Mouse (Mus musculus): ENCODE results near the gene Rusc1. TPM values are rescaled to one million over a fixed set of nuclear protein-coding genes. Genes with fewer than 3 reads are reported as not detected.
"Not testable (repeated sequence)": the region's sequence is repeated elsewhere in the genome, so short reads cannot be mapped to it uniquely, and the experiment has no call there.

The Rusc1 gene
- polyA plus RNA-seq, 1 experiment from 2014 or later: 8.1 TPM

GRCm38 (mm10) chr3:89087338-89088110, 5.6 kb downstream of the Rusc1 start:
- H3K4me3 ChIP-seq (ENCODE audit: inconsistent target): no peak overlapping the region
- H3K36me3 ChIP-seq (ENCODE audit: inconsistent target): no peaks in the 10 kb centered on the region
- 16% methylated on average over 21 of the region's 21 CpGs for WGBS (ENCODE audit: missing documents)
- H3K27ac ChIP-seq: no peak overlapping the region
- H3K79me2 ChIP-seq (ENCODE audit: inconsistent target): no peaks in the 10 kb centered on the region

GRCm38 (mm10) chr3:89084654-89085190, 8.4 kb downstream of the Rusc1 start:
- no peak overlapping the region for H3K4me3 ChIP-seq (ENCODE audit: inconsistent target)
- no peak overlapping the region for H3K27ac ChIP-seq
- no peaks in the 10 kb centered on the region for H3K79me2 ChIP-seq (ENCODE audit: inconsistent target)
- H3K36me3 ChIP-seq (ENCODE audit: inconsistent target): peaks cover 3% of the 10 kb centered on the region
- WGBS (ENCODE audit: missing documents): 91% methylated on average over 12 of the region's 12 CpGs

DNA sequence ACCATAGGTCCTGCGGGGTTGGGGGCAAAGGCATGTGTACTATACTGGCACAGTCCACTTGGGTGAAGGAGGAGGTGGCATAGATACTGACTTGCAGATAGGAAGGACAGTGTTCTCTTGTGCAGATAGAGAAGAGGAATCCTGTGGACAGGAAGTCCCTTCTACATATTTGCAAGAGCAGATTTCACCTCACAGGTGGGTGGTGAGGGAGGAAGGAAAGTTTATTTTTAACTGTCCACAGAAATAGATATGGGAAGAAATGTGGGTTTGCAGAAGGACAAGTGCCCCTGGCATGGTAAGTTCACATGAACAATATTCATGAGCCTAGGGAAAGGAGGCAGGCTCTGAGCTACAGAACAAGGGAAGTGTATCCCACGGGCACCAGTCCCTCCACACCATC, 9.0 kb downstream of the Rusc1 start:
- 79% methylated on average over 2 of the region's 2 CpGs for WGBS (ENCODE audit: missing documents)
- no peak overlapping the region for H3K27ac ChIP-seq
- peaks cover 9% of the 10 kb centered on the region for H3K36me3 ChIP-seq (ENCODE audit: inconsistent target)

GRCm38 (mm10) chr3:89082287-89082686, 10.8 kb downstream of the Rusc1 start:
- peaks cover 24% of the 10 kb centered on the region for H3K36me3 ChIP-seq (ENCODE audit: inconsistent target)
- not testable (repeated sequence) for H3K79me2 ChIP-seq (ENCODE audit: inconsistent target); H3K27ac ChIP-seq; H3K4me3 ChIP-seq (ENCODE audit: inconsistent target)

More for the DNA sequence above, 9.0 kb downstream of the Rusc1 start:
- H3K4me3 ChIP-seq (ENCODE audit: inconsistent target): no peak overlapping the region
- H3K79me2 ChIP-seq (ENCODE audit: inconsistent target): no peaks in the 10 kb centered on the region

DNA sequence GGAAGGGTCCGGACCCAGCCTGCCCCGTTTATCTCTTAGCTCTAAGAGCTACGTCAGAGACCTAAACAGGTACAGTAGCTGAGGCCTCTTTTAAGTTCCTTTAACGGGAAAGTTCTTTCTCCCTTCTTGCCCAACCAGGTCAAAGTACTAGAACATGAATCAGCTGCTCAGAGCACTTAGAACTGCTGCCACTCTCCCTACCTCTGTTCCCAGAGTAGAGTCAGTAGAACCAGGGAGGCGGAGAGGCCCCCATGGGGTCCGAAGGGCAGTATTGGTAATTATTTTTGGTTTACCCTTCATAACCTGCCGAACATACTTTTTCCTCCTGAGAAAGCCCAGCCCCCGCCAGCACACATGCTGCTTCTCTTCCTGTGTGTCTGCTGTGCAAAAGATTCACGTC, 15.7 kb downstream of the Rusc1 start:
- no peak overlapping the region for H3K4me3 ChIP-seq (ENCODE audit: inconsistent target)
- H3K27ac ChIP-seq: no peak overlapping the region
- peaks cover 71% of the 10 kb centered on the region for H3K36me3 ChIP-seq (ENCODE audit: inconsistent target)
- WGBS (ENCODE audit: missing documents): 91% methylated on average over 9 of the region's 9 CpGs
- H3K79me2 ChIP-seq (ENCODE audit: inconsistent target): no peaks in the 10 kb centered on the region

- no peak overlapping the region for H3K27ac ChIP-seq
- H3K79me2 ChIP-seq (ENCODE audit: inconsistent target): no peaks in the 10 kb centered on the region
- H3K4me3 ChIP-seq (ENCODE audit: inconsistent target): no peak overlapping the region
- H3K36me3 ChIP-seq (ENCODE audit: inconsistent target): peaks cover 95% of the 10 kb centered on the region
These were observed 25.8 kb downstream of the Rusc1 start for GRCm38 (mm10) chr3:89067265-89067664.

DNA sequence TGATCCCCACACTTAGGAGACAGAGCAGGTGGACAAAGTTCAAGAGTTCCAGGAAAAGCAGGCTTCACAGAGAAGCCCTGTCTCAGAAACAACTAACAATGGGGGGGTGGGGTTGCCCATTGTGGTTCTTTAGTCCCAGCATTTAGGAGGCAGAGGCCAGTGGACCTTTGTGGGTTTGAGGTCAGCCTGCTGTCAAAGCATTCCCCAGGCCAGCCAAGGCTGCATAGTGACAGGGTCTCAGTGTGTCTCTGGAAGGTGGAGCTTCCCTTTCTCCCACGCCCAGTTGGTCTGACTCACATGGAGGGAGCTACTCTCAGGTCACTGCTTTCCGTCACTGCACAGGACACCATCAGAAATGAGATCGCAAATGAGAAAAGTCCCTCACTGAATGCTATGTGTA, 31.4 kb downstream of the Rusc1 start:
- no peak overlapping the region for H3K4me3 ChIP-seq (ENCODE audit: inconsistent target)
- peaks cover 89% of the 10 kb centered on the region for H3K36me3 ChIP-seq (ENCODE audit: inconsistent target)
- H3K79me2 ChIP-seq (ENCODE audit: inconsistent target): no peaks in the 10 kb centered on the region
- 97% methylated on average over 3 of the region's 3 CpGs for WGBS (ENCODE audit: missing documents)
- H3K27ac ChIP-seq: no peak overlapping the region

- H3K79me2 ChIP-seq (ENCODE audit: inconsistent target): no peaks in the 10 kb centered on the region
- WGBS (ENCODE audit: missing documents): 87% methylated on average over 3 of the region's 3 CpGs
- H3K27ac ChIP-seq: no peak overlapping the region
- no peak overlapping the region for H3K4me3 ChIP-seq (ENCODE audit: inconsistent target)
- peaks cover 88% of the 10 kb centered on the region for H3K36me3 ChIP-seq (ENCODE audit: inconsistent target)
These were observed 34.3 kb downstream of the Rusc1 start for GRCm38 (mm10) chr3:89058783-89059182.

GRCm38 (mm10) chr3:89058361-89058760, 34.8 kb downstream of the Rusc1 start:
- H3K4me3 ChIP-seq (ENCODE audit: inconsistent target): no peak overlapping the region
- H3K36me3 ChIP-seq (ENCODE audit: inconsistent target): peaks cover 88% of the 10 kb centered on the region
- H3K79me2 ChIP-seq (ENCODE audit: inconsistent target): no peaks in the 10 kb centered on the region
- H3K27ac ChIP-seq: no peak overlapping the region
- 94% methylated on average over 9 of the region's 9 CpGs for WGBS (ENCODE audit: missing documents)

DNA sequence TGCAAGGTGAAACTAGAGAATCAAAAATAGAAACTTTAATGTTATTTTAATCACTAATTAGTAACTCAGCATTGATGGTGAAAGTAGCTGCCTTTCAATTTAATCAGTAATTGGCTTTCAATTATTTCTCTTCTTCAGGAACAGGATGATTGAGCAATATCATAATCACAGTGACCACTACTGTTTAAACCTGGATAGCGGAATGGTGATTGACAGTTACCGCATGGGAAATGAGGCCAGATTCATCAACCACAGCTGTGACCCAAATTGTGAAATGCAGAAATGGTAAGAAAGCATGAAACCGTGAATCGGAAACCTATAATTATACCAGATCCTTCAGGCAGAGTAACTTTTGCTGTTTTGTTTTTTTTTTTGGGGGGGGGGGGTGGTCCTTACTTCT, 49.8 kb downstream of the Rusc1 start:
- H3K36me3 ChIP-seq (ENCODE audit: inconsistent target): peaks cover 82% of the 10 kb centered on the region

More for the DNA sequence above, 49.8 kb downstream of the Rusc1 start:
- Histone ChIP-seq H3K27ac (no peak overlapping the region), H3K4me3 (ENCODE audit: inconsistent target) (no peak overlapping the region), H3K79me2 (ENCODE audit: inconsistent target) (no peaks in the 10 kb centered on the region)
- 63% methylated on average over 4 of the region's 4 CpGs for WGBS (ENCODE audit: missing documents)

Other genes with a start within 250 kb of the Rusc1 start
- 11.2 to 22.5 TPM (median 13.4 TPM) in 3 replicates for gene Msto1, start 179.3 kb downstream of the Rusc1 start, polyA plus RNA-seq (2018)
- gene Ash1l, start 142.7 kb downstream of the Rusc1 start, polyA plus RNA-seq (2018): 11.3 to 14.9 TPM (median 12.2 TPM) in 3 replicates
- gene Dap3, start 142.1 kb downstream of the Rusc1 start, polyA plus RNA-seq (2018): 20.8 to 37.1 TPM (median 35.9 TPM) in 3 replicates
- gene Gm43738, start 7.8 kb upstream of the Rusc1 start, polyA plus RNA-seq (2018): not detected in 3 replicates
- 31.5 to 168 TPM (median 106 TPM) in 3 replicates for gene Fdps, start 8.6 kb upstream of the Rusc1 start, polyA plus RNA-seq (2018)
- not detected in 3 replicates for gene Pklr, start 42.8 kb upstream of the Rusc1 start, polyA plus RNA-seq (2018)
- 0.11 to 0.20 TPM (median 0.15 TPM) in 3 replicates for gene Hcn3, start 66.9 kb upstream of the Rusc1 start, polyA plus RNA-seq (2018)
- gene Clk2, start 71.5 kb upstream of the Rusc1 start, polyA plus RNA-seq (2018): 19.9 to 35.6 TPM (median 25.1 TPM) in 3 replicates
- 79.6 to 84.3 TPM (median 80.5 TPM) in 3 replicates for gene Scamp3, start 84.2 kb upstream of the Rusc1 start, polyA plus RNA-seq (2018)
- 1.1 to 4.4 TPM (median 1.9 TPM) in 3 replicates for gene Fam189b, start 89.8 kb upstream of the Rusc1 start, polyA plus RNA-seq (2018)
- gene Gba, start 109.6 kb upstream of the Rusc1 start, polyA plus RNA-seq (2018): 205 to 294 TPM (median 220 TPM) in 3 replicates
- gene Thbs3, start 121.9 kb upstream of the Rusc1 start, polyA plus RNA-seq (2018): 0.17 to 0.68 TPM (median 0.34 TPM) in 3 replicates
- gene Mtx1, start 133.8 kb upstream of the Rusc1 start, polyA plus RNA-seq (2018): 55.2 to 102 TPM (median 79.3 TPM) in 3 replicates
- gene Muc1, start 135.7 kb upstream of the Rusc1 start, polyA plus RNA-seq (2018): not detected in 3 replicates
- gene Krtcap2, start 152.7 kb upstream of the Rusc1 start, polyA plus RNA-seq (2018): 30.5 to 54.3 TPM (median 43.8 TPM) in 3 replicates
- gene Trim46, start 153.0 kb upstream of the Rusc1 start, polyA plus RNA-seq (2018): 0.22 TPM in 1 of 3 replicates, not detected in the others
- gene Dpm3, start 166.0 kb upstream of the Rusc1 start, polyA plus RNA-seq (2018): 23.7 to 90.4 TPM (median 70.3 TPM) in 3 replicates
- gene Slc50a1, start 177.3 kb upstream of the Rusc1 start, polyA plus RNA-seq (2018): 18.0 to 31.9 TPM (median 31.9 TPM) in 3 replicates
- 0.20 to 0.25 TPM in 2 of 3 replicates, not detected in the other for gene Efna1, start 187.8 kb upstream of the Rusc1 start, polyA plus RNA-seq (2018)
- not detected in 3 replicates for gene Efna3, start 229.7 kb upstream of the Rusc1 start, polyA plus RNA-seq (2018)
- not detected in 3 replicates for gene Efna4, start 244.7 kb upstream of the Rusc1 start, polyA plus RNA-seq (2018)

Data from macrophage (primary cell).